Mouse (Mus musculus): ENCODE data around the gene Plaur.
"Not testable (repeated sequence)": the region's sequence is repeated elsewhere in the genome, so short reads cannot be mapped to it uniquely, and the experiment has no call there.

Plaur gene

DNA sequence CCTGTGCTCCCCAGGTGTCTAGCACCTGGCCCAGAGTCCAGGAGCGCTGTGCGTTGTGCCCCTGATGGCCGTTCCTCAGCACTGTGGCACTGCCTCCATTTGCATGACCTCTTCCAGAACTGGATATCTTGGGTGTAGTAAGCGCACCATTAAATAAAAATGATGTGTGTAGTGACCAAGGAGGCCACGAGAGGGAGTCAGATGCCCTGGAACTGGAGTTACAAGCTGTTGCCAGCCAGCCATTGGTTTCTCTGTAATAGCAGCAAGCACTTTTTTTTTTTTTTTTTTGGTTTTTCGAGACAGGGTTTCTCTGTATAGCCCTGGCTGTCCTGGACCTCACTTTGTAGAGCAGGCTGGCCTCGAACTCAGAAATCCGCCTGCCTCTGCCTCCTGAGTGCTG, 54.0 kb downstream of the Plaur start:
- DNase-seq (ENCODE audit: low spot score): not testable (repeated sequence)

GRCm38 (mm10) chr7:24517077-24517476, 54.8 kb downstream of the Plaur start:
- DNase-seq (ENCODE audit: low spot score): no peak

DNA sequence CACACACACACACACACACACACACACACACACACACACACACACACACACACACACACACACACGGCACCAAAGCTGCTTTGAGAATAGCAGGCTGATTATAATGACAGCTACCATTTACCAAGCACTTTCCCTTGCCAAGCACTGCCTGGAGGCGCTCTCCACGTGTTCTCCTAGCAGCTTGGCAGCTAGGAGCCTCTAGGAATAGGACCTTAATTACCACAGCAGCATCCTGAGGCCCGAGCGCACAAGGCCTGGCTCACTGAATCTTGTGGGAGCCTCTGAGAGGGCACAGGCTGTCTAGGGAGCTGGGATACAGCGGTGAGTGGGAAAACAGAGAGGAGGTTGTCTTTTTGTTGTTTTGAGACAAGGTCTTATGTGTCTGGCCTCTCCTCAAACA, 55.4 kb downstream of the Plaur start:
- no peak for DNase-seq (ENCODE audit: low spot score)

GRCm38 (mm10) chr7:24519130-24519529, 56.8 kb downstream of the Plaur start:
- no peak for DNase-seq (ENCODE audit: low spot score)

DNA sequence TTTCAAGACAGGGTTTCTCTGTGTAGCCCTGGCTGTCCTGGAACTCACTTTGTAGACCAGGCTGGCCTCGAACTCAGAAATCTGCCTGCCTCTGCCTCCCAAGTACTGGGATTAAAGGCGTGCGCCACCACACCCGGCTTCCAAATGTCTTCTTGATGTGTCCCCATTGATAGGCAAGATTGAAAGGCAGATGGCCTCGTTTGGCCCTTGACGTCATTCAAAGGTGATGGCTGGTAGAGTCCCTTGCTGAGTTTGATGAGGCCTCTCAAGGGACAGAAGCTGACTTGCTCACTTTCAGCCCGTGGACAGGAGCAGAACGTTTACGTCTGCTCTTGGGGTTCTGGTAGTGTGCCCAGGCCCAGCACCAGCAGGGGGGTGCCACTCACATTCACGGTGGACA, 57.8 kb downstream of the Plaur start:
- not testable (repeated sequence) for DNase-seq (ENCODE audit: low spot score)

GRCm38 (mm10) chr7:24522805-24523204, 60.5 kb downstream of the Plaur start:
- DNase-seq (ENCODE audit: low spot score): no peak

DNA sequence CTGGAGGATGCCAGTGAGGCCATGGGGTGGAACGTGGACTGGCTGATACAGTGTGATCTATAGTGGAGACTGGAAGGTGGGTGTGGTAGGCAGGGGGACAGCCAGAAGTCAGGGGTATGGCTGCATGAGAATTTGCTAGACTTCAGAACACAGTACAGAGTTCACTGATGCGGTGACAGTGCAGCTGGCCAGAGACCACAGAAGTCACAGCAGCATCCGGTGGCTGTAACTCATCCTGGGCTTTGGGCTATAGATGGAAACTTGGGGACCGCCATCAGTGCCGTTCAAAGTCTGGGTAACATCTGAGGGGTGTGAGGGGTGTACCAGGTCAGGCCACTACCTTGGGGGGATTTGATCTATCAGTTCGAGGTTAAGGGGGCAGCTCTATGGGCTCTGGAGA, 61.4 kb downstream of the Plaur start:
- DNase-seq (ENCODE audit: low spot score): no peak

GRCm38 (mm10) chr7:24524978-24525377, 62.7 kb downstream of the Plaur start:
- no peak for DNase-seq (ENCODE audit: low spot score)
